Mouse (Mus musculus): ENCODE data around the gene Gadd45b. TPM values are rescaled to one million over a fixed set of nuclear protein-coding genes. Genes with fewer than 3 reads are reported as not detected.

Gene Gadd45b
- 10 to 100 TPM; 15.0 to 16.7 TPM for total RNA-seq (2021)

GRCm38 (mm10) chr10:80929299-80930226 lies at the start of gene Gadd45b:
Gadd45b (plus strand) TSS chr10:80930073.
- peak; percentile 91 to 95 for DNase-seq (ENCODE audit: extremely low spot score in 1 of 2, low spot score in 1 of 2)

- DNase-seq (ENCODE audit: extremely low spot score in 1 of 2, low spot score in 1 of 2): peak; percentile 55 to 78
These were observed 49.7 kb upstream of the Gadd45b start for GRCm38 (mm10) chr10:80880131-80880641.

- no peak for DNase-seq (ENCODE audit: extremely low spot score in 1 of 2, low spot score in 1 of 2)
These were observed 49.0 kb upstream of the Gadd45b start for GRCm38 (mm10) chr10:80880901-80881300.

DNA sequence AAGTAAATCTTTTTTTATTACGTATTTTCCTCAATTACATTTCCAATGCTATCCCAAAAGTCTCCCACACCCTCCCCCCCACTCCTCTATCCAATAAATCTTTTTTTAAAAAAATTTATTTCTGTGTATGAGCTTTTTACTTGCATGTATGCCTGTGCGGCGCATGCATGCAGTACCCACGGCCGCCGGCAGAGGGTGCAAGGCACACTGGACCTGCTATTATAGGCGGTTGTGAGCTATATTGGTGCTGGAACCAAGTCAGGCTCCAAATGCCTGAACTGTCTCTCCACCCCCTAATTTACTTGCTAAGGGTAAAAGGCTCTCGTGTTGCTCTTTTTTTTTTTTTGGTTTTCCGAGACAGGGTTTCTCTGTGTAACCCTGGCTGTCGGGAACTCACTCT lies 48.6 kb upstream of the Gadd45b start:
- DNase-seq (ENCODE audit: extremely low spot score in 1 of 2, low spot score in 1 of 2): peak in 1 of 2 experiments; percentile 71

- DNase-seq (ENCODE audit: extremely low spot score in 1 of 2, low spot score in 1 of 2): no peak
These were observed 42.7 kb upstream of the Gadd45b start for GRCm38 (mm10) chr10:80887181-80887580.

- no peak for DNase-seq (ENCODE audit: extremely low spot score in 1 of 2, low spot score in 1 of 2)
These were observed 34.8 kb upstream of the Gadd45b start for GRCm38 (mm10) chr10:80895100-80895499.

DNA sequence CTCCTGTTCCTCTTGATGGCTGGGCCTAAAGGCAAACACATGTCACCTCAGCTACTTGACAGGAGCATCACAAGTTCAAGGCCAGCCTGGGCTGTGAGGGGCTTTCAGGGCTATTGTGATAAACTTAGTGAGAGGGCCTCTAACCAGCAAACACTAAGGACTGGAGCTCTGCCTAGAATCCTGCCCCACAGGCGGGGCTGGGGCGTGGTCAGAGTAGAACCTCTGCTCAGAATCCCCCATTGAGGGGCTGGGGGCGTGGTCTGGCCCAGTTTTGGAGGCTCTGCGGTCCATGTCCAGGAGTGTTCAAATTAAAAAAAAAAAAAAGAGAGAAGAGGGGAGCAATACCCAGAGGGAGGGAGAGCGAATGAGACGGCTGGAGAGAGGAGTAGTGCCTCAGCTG lies 34.2 kb upstream of the Gadd45b start:
- DNase-seq (ENCODE audit: extremely low spot score in 1 of 2, low spot score in 1 of 2): no peak

GRCm38 (mm10) chr10:80896581-80897485 lies 33.0 kb upstream of the Gadd45b start:
- DNase-seq (ENCODE audit: extremely low spot score in 1 of 2, low spot score in 1 of 2): no peak

- DNase-seq (ENCODE audit: extremely low spot score in 1 of 2, low spot score in 1 of 2): peak; percentile 48 to 51
These were observed 31.9 kb upstream of the Gadd45b start for GRCm38 (mm10) chr10:80897861-80898510.

GRCm38 (mm10) chr10:80899074-80899473 lies 30.8 kb upstream of the Gadd45b start:
- DNase-seq (ENCODE audit: extremely low spot score in 1 of 2, low spot score in 1 of 2): no peak

DNA sequence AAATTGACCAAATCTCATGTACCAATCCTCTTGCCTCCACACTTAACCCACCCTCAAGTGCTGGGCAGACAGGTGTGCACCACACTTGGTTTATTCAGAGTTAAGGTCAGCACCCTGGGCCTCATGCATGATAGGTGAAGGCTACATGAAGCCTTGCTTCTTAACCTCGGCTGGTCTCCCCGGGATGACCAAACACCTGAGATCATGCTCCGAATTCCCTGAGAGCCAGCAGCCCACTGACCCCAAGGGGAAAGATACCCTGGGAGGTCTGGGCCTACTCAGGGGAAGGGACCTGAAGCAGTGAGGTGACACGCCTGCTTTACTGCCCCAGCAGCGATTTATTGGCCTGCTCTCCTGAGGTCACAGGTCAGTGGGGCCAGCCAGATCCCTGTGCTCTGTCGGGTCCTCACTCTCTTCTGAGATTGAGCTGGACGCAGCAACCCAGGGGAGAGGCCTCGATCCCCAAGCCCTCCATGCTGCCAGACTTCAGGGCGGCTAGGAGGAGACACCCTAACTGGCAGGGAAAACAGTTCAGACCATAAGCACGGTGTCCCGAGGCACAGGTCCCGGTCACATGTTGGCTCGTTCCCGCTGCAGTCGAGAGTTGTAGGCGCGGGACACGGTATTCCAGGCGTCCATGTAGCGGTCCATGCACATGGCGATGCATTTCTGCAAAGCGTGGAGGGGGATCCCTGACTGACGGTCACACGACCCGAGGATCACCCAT lies 30.1 kb upstream of the Gadd45b start:
- no peak for DNase-seq (ENCODE audit: extremely low spot score in 1 of 2, low spot score in 1 of 2)

DNA sequence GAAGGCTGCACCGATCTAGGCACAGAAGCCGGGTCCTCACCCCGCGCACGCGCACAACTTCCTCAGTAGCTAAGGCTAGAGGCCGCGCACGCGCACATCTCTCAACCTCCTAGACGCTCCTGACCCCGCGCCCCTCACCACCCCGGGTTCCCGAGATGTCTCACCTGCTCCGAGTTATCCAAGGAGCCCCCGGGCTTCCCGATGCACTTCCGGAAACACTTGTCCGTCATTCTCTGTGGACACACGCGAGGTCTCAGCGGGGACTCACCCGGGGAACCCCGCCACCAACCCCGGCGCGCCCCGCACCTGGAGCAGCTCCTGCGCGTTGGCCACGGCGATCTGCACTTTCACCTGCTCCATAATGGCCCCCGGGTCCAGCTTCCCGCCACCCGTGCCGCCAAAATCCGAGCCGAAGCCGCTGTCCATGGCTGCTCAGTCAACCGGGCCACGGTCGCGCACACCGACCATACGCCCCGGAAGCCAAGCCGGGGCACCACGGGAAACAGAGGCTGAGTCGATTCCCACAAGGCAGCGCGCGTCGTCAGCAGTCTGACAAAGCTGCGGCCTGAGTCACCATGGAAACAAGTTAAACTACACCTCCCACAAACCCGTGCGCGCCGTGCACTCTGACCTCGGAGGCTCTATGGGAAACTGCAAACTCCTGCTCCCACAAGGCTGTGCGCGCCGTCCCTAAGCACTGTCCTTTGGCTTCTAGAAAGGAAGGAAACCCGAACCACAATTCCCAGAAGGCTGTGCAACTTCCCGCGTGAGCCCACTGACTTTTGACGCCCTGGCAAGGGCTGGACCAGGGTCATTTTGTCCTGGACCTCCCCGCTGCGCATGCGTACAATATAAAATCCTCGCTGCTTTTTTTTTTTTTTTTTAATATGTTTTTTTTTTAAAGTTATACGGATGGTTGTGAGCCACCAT lies 29.3 kb upstream of the Gadd45b start, which contains the start of gene Timm13:
TSS of gene Timm13 (minus strand) at position 652 of the 930 bp plus-strand sequence.
- DNase-seq (ENCODE audit: extremely low spot score in 1 of 2, low spot score in 1 of 2): peak; percentile 89 to 92

GRCm38 (mm10) chr10:80901409-80902272 lies 28.2 kb upstream of the Gadd45b start:
- no peak for DNase-seq (ENCODE audit: extremely low spot score in 1 of 2, low spot score in 1 of 2)

GRCm38 (mm10) chr10:80902273-80902940 lies 27.5 kb upstream of the Gadd45b start:
- DNase-seq (ENCODE audit: extremely low spot score in 1 of 2, low spot score in 1 of 2): no peak

GRCm38 (mm10) chr10:80903282-80903681 lies 26.6 kb upstream of the Gadd45b start:
- DNase-seq (ENCODE audit: extremely low spot score in 1 of 2, low spot score in 1 of 2): no peak

GRCm38 (mm10) chr10:80904004-80904693 lies 25.7 kb upstream of the Gadd45b start:
- DNase-seq (ENCODE audit: extremely low spot score in 1 of 2, low spot score in 1 of 2): no peak
